Mouse (Mus musculus) left cerebral cortex, postnatal 14 days (tissue): ENCODE data around the gene Mpdu1. TPM values are rescaled to one million over a fixed set of nuclear protein-coding genes. Genes with fewer than 3 reads are reported as not detected.
"Not testable (repeated sequence)": the region's sequence is repeated elsewhere in the genome, so short reads cannot be mapped to it uniquely, and the experiment has no call there.

Source experiments
- DNase-seq, 2 experiments: peaks; one replicate each; pipeline ENCODE4 v3.0.0; 2021 to 2022; ENCODE audit warnings: low spot score in 2 of 2, mixed read lengths in 1 of 2
- intact Hi-C: fragments of 180-260 bp; cut with DNase I; formaldehyde crosslinking; loops from one replicate; pipeline ENCODE4 v1.15.1; 2025
- long read RNA-seq, 2 experiments: library from polyadenylated mRNA; stranded (forward); transcript quantifications; one replicate each; pipeline ENCODE4 v2.0.0; 2021
- total RNA-seq, 2 experiments: library from RNA; stranded (reverse); gene quantifications; 2 replicates each; pipeline ENCODE4 v1.2.3; 2021

Mpdu1 gene
- total RNA-seq: 10 to 100 TPM; 77.6 to 83.7 TPM
- long read RNA-seq, experiment 1, transcript Mpdu1-202 (6 exons, 646 nt): minor isoform, 8 of 39 reads
- long read RNA-seq, experiment 1, transcript Mpdu1-201 (7 exons, 1,321 nt): major isoform, 24 of 39 reads
- long read RNA-seq, experiment 1, partial matches to known transcripts: 1 of 39 reads
- long read RNA-seq, experiment 1, other reads (novel, unspliced or antisense): 2 of 39 reads
- long read RNA-seq, experiment 2, transcript Mpdu1-201 (7 exons, 1,321 nt): major isoform, 14 of 20 reads
- long read RNA-seq, experiment 2, partial matches to known transcripts: 1 of 20 reads
- long read RNA-seq, experiment 2, other reads (novel, unspliced or antisense): 0 of 20 reads

DNA sequence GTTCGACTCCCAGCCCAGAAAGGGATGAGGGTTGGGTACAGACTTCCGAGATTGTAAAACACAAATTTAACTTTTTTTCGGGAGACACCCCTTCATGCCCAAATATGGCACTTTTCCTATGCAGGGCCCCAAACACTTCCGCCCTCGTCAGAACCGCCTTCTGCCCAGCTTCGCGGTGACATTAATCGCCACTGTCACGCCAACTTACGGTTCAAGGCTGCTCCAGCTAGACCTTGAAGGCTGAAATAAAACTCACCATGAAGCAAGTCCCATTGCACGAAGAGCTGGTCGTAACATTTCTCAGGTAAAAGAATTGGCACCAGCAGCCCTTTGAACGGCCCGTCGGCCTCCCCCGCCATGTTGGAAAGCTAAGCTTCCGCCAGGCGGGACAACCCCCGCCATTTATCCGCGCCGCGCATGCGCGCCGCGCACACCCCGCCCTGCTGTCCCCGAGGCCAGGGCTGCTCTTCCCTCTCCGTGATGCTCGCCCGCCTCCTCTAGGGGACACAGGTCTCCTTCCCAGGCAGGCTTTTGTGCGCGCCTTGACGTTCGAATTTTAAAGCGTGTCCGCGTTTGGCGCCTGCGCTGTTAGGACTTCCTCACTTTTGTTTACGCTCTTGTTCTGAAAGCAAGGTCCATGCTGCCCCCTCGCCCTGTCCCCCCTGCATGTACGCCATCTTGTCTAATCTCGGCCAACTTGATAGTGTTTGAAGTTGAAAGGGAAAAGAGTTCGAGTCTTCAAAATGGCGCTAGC is at the start of gene Mpdu1:
TSS of gene Mpdu1 (minus strand) at position 430 of the 754 bp plus-strand sequence.
- DNase-seq: peak; percentile 94 to 97
- intact Hi-C loops: no loop called here

DNA sequence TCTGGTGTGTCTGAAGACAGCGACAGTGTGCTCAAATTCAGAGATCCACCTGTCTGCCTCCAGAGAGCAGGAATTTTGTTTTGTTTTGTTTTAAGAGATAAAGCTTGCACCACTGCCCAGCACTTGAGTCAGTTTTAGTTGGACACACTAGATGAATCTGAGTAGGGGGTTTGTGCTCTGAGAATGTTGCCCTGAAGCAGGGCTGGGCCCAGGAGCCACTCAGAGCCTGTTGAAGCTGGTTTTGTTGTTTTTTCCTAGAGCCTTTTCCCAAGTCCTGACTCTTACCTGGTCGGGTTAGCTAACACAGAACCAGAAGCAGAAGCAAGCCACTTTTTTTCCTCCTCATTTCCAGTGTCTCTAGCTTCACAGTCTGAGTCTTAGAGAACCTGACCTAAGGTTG is 48.6 kb upstream of the Mpdu1 start:
- DNase-seq: no peak
- intact Hi-C loops: no loop called here

DNA sequence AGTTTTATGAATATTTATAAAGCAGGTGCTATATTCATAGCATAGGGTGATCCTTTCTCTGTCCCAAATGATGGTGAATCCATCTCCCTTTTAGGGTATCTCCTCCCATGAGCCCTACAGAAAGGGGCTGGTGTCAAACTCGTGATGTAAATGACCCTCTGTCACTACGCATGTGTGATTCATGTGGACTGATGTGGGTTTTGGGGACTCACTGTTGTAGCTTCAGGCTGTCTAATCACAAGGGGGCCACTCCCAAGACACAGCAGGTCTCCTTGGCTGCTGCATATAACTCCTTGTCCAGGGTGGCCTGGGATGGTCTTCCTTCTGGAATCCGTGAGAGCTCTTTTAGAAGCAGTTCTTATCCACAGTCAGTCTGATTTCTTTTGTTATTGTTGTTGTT is 48.0 kb upstream of the Mpdu1 start:
- DNase-seq: no peak
- intact Hi-C loops: no loop called here

DNA sequence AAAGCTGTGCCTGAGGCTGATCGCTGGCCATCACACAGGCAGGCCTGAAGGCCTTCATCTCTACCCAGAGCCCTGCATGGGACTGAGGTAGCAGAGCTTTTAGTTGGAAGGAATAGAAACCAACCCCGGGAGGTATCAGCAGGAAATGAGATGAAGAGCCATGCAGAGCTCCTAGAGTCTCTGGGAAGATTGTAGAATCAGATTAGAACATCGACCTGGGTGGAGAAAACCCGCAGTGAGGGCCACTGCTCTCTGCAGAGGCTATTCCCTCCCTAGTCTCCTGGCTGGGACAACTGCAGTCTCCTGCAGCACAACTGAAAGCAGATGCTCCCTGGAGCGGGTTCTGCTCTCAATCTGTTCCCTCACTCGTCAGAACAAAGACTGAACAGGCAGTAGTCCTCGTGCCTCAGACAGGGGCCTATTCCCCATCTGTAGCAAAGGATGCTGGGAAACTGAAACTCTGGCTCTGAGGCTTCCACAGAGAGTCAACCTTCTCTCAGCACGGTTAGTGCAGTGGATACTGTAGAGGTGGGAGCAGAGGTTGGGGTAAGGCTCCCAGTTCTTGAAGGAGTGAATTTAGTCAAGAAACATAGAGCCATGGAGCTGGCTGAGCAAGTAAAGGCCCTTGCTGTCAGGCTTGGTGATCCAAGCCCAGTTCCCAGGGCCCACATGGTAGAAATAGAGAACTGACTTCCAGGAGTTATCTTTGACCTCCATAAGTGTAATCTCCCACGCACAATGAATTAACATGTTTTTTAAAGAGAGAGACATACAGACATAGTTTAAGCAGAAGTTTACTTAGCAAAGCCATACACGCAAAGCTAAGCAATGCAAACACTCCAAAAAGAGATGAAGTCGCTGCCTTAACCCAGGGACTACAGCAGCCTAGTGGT is 47.4 kb upstream of the Mpdu1 start:
- no peak for DNase-seq
- intact Hi-C loops: no loop called here

DNA sequence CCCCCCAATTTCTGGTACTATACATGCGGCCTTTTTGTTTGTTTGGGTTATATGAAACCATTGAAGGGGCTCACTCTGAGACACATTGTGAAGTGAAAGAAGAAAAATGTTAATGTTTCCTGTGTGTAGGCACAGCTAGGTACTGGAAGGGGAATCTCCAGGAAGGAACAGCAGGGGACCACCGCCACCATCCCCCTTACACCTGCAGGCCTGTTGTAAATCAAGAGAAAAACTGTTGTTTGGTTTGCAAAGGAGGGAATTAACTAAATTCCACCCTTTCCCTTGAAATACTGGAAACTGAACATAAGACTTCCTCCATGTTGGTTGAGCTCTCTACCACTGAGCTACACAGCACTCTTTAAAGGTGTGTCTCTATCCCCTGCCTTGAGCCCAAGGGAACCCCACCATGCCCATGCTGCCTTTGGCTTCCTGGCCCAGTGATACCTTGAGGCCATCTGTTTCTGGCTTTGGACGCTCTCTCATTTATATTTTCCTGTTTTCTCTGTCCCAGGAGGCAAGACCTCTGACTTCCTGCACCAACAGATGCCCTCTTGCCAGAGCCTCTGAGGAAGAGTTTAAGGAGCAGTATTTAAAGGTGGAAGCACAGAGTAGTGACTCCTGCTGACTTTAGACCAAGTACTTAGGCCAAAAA is 46.3 kb upstream of the Mpdu1 start:
- DNase-seq: no peak
- intact Hi-C loops: no loop called here

DNA sequence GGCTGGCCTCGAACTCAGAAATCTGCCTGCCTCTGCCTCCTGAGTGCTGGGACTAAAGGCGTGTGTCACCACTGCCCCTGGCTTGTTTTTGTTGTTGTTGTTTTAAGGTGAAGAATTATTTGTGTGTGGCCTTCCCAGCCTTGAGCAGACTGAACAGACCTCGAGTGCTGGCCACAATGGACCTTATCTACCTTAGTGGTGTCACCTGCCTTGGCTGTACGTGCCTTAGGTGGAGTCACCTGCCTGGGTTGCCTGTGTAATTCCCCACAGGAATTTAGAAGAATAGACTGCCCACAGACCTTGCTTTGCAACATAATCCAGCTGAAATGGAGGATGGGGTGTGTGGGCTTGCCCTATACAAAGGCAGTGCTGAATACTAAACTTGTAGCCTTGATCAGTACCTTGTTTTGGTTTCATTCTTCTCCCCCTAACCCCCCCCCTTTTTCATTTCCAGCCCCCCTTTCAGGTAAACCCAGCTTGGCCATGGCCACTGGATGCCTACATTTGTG is 45.5 kb upstream of the Mpdu1 start:
- intact Hi-C loops: no loop called here
- no peak for DNase-seq

DNA sequence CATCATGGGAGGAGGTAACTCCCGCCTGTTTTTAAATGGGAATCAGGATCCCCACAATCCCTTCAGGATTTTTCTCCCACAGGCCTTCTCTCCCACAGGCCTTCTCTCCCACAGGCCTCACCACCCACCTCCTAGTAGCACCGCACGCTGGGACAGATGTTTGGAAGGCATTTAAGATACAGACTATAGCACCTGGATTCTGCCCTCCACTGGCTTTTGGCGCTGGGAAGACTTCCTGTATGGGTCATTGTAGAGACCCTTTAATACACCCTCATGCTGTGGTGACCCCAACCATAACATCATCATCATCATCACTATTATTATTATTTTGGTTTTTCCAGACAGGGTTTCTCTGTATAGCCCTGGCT is 45.0 kb upstream of the Mpdu1 start:
- intact Hi-C loops: no loop called here

DNA sequence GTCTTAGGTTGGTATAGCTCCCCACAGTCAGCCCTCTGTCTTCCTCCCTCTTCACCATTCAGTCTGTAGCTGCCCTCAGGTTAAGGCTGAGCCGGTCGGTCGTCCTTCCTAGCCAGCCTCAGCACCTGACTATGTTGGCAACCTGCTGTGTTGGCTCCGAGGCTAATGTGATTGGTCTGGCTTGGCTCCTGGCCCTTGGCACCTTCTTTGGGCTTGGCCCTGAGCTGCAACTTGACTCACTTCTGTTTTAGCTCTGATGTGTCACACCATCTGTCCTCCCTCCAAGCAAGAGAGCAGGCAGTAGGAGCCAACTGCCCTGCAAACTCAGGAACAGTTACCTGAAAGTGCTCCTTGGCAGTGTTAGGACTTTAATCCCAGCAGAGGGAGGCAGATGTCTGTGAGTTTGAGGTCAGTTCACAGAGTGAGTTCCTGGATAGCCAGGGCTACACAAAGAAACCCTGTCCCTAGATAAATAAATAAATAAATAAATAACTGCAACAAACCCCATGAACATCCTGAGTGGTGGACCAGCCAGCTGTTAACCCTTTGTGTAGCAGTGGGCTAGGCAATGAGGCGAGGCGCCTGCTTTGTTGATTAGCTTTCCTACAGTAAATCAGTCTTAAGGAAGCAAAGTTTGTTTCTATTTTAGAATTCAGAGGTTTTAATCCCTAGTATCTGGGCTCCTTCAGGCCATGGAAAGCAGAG is 44.5 kb upstream of the Mpdu1 start:
- DNase-seq: no peak

More for the DNA sequence above, 45.0 kb upstream of the Mpdu1 start:
- DNase-seq: no peak

DNA sequence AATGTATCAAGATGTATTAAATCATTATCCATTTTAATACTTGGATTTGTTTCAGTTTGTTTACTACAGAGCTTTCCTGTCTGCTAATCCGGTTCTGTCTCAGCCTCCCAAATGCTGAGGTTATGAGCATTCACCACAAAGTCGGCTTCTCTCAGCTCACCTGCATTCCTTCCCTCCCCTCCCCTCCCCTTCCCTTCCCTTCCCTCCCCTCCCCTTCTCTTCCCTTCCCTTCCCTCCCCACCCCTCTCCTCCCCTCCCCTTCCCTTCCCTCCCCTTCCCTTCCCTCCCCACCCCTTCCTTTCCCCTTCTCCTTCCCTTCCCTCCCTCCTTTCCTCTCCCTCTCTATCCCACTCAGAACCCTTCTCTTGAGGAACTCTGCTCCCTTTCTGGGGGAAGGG is 42.2 kb upstream of the Mpdu1 start:
- DNase-seq: no peak
- intact Hi-C loops: no loop called here

More for the DNA sequence above, 44.5 kb upstream of the Mpdu1 start:
- intact Hi-C loops: no loop called here

DNA sequence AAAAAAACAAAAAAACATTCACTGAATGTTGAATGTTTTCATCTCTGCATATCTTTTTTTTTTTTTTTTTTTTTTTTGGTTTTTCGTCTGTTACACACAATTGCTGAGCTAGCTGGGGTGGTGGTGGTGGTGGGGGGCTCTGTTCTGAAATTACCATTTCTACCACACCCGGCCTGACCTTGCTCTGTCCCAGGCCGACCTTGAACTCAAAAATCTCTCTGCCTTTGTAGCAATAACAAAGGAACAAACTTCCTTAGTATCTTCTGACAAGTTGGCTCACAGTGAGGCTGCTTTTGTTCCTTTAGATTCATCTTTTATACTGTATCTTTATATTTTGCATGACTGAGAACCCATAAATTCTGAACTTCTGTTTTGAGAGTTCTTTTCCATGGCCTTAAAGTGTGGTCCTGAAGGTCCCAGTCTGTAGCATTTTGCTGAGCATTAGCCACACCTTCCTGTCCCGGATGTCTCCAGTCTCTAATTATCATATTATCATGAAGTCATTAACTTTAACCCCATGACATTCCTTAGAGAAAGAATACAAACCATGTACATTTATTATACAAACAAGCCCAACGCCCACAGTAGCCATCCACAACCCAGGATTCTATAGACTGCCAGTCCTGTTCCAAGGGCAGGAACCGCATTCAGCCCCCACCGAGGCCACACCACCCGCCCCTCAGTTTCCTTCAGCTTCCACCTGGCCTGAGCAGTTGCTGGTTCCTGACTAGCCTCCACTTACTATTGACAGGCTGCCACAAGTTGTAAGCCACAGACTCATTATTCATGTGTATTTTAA is 41.6 kb upstream of the Mpdu1 start:
- intact Hi-C loops: no loop called here
- no peak for DNase-seq

DNA sequence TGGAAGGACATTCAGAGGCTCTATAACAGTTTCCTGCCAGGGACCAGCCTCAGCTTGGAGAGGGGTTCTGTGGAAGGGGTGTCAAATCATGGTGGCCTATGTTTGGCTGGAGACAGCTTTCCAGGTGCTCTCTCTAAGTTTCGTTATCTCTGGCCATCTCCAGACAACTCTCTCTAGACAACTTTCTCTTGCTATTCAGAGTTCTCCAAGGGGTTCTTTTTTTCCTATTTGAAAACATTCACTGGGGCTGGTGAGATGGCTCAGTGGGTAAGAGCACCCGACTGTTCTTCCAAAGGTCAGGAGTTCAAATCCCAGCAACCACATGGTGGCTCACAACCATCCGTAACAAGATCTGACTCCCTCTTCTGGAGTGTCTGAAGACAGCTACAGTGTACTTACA is 40.9 kb upstream of the Mpdu1 start:
- DNase-seq, intact Hi-C loops: not testable (repeated sequence)

DNA sequence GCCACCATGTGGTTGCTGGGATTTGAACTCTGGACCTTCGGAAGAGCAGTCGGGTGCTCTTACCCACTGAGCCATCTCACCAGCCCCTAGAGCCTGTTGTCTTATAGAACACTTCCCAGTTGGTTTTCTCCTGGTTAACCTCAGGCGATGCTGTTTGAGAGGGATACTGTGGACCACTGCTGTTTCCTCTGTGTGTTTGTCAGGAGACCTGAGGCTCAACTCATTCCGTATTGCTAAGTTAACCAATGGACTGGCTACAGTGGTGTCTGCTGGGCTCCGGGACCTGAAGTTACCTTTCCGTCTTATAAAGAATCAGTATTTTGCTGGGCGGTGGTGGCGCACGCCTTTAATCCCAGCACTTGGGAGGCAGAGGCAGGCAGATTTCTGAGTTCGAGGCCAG is 40.4 kb upstream of the Mpdu1 start:
- DNase-seq, intact Hi-C loops: not testable (repeated sequence)

DNA sequence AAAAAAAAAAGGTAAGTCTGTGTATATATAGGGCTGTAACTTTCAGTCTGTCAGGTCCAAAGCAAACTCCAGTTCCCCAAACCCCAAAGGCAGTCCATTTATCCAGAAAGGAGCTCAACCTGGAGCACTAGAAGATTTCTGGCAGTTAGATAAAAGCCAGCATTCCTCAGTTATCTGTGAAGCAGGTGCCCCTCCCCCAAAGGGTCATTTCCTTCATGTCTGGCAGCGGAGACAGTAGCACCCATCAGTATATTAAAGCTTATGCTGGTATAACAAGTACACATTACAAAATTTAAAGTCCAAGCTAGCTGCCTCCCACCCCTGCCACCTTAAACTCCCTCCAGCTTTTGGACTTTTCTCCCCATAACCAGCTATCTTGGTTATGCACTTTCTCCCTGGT is 37.2 kb upstream of the Mpdu1 start:
- intact Hi-C loops: no loop called here
- no peak for DNase-seq

DNA sequence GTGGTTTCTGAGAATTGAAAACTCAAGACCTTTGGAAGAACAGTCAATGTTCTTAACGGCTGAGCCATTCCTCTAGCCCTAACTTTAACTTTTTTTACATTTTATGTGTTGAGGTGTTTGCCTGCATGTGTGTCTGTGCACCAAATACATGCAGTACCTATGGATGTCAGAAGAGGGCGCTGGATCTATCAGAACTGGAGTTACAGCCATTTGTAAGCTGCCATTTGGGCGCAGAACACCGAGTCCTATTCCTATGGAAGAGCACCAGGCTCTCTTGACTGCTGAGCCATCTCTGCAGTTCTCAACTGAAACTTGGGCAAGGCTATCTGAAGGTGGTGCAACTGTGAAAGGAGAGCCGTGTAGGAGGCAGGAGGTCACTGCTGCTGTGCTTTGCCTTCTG is 36.1 kb upstream of the Mpdu1 start:
- no peak for DNase-seq
- intact Hi-C loops: no loop called here

DNA sequence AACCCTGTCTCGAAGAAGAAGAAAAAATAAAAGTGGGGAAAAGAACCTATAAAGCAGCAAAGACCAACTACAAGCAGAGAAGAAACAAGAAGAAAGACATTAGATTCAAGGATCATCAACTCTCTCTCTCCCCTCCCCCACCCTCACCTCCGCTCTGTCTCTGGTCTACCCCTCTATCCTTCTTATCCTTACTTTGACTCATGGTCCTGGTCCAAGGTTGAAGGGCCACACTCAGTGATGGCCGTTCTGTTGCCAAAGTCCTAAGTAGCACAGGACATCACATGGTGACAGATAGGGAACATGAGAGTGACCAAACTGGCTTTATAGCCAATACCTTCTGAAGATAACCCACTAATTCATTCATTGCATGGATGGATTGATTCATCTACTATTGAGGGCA is 35.0 kb upstream of the Mpdu1 start:
- no peak for DNase-seq
- intact Hi-C loops: no loop called here

DNA sequence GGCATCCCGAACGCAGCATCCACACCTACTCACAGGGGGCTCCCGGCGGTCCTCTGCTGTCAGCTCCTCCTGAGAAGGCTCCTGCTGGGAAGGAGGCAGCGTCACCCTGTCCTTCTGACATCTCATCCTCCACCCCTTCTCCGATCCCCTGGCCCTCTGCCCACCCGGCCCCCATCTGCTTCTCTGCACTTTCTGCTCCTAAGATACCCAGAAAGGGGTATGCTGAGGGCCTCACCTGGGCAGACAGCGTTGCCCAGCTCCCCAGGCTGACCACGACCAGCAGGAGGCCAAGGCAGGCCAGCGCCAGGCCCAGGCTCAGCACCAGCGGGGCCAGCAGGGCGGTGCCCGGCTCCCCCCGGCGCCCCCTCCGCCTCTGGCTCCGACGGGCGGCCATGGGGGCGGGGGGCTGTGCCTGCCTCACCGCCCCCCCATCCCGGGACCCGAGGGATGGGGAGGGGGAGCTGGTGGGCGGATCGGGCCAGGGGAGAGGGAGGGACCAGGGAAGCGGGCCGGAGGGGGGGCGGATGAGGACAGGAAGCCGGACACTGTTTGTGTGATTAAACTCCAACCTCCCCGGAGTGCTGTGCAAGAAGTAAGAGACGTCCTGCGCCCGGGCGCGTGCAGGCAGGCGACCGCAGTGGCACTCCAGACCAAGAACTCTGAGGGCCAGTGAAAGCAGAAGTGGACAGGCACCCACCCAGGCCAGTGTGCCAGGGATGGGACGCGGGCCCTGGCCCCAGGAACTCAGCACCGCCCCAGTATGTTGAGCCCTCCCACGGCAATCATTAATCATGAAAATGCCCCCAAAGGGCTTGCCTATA is 33.1 kb upstream of the Mpdu1 start, which contains the start of the genes Tnfsf12 and Tnfsfm13:
TSS of gene Tnfsf12 (minus strand) at position 489 of the 821 bp plus-strand sequence.
TSS of gene Tnfsfm13 (minus strand) at position 738 of the 821 bp plus-strand sequence.
- DNase-seq: peak in 1 of 2 experiments; percentile 53
- intact Hi-C loops: no loop called here

DNA sequence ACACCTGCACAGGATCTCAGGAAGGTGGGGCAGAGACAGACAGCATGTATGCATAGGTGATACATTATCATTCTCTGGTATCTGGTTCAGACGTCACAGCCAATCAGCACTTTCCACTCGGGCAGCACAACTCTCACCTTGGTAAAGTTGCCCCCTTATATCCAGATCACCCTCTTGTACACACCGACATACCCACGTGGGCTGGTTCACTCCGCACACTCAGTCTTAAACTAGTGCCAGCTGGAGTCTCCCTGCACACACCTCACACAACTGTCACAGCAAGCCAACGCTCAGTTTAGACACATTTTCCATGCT is 32.6 kb upstream of the Mpdu1 start:
- intact Hi-C loops: no loop called here
- peak in 1 of 2 experiments; percentile 73 for DNase-seq
